Mouse (Mus musculus) forebrain, embryonic 15.5 days (tissue): ENCODE results near the gene Emc4. TPM values are rescaled to one million over a fixed set of nuclear protein-coding genes. Genes with fewer than 3 reads are reported as not detected.
A peak's percentile ranks its signal among the peaks of the same experiment; 100 is the strongest.

Source experiments
- ATAC-seq: fragments of 200-750 bp; cut with Nextera tagmentation; replicated peaks from 2 replicates; pipeline ENCODE4 v1.8.0; 2017; ENCODE audit warnings: mild to moderate bottlenecking, moderate TSS enrichment, moderate library complexity
- H3K27ac ChIP-seq: fragments of 300-500 bp; sonication (generic); replicated peaks from 2 replicates; pipeline ENCODE4 v1.5.1; 2015; ENCODE audit warnings: mild to moderate bottlenecking, inconsistent platforms
- H3K27me3 ChIP-seq: fragments of 300-500 bp; sonication (generic); 2 replicates; pipeline ENCODE4 v1.6.1; 2015; ENCODE audit warnings: inconsistent platforms
- H3K36me3 ChIP-seq: fragments of 300-500 bp; sonication (generic); 2 replicates; pipeline ENCODE4 v1.6.1; 2015; ENCODE audit warnings: mild to moderate bottlenecking, inconsistent platforms
- H3K4me1 ChIP-seq: fragments of 300-500 bp; sonication (generic); 2 replicates; pipeline ENCODE4 v1.6.1; 2015; ENCODE audit warnings: inconsistent platforms
- H3K4me2 ChIP-seq: fragments of 300-500 bp; sonication (generic); replicated peaks from 2 replicates; pipeline ENCODE4 v1.6.1; 2015; ENCODE audit warnings: mild to moderate bottlenecking, inconsistent platforms
- H3K4me3 ChIP-seq: fragments of 300-500 bp; sonication (generic); 2 replicates; pipeline ENCODE4 v1.5.1; 2015; ENCODE audit warnings: mild to moderate bottlenecking, inconsistent platforms
- H3K9ac ChIP-seq: fragments of 300-500 bp; sonication (generic); replicated peaks from 2 replicates; pipeline ENCODE4 v1.6.1; 2015; ENCODE audit warnings: mild to moderate bottlenecking, inconsistent platforms
- H3K9me3 ChIP-seq: fragments of 300-500 bp; sonication (generic); 2 replicates; pipeline ENCODE4 v1.6.1; 2016; ENCODE audit warnings: inconsistent platforms
- WGBS: fragments of 180-500 bp; shearing (Covaris S2); methylation state at CpG from one replicate; pipeline ENCODE4 v1.1.7; 2015; ENCODE audit warnings: mixed read lengths; 5-methylcytosine and 5-hydroxymethylcytosine counted together
- polyA plus RNA-seq: library from polyadenylated mRNA; unstranded; fragments of >200 nt; fragmentation: Nextera tagmentation; extraction: Ambion mirVana; gene quantifications from 2 replicates; pipeline ENCODE4 v1.2.1, GENCODE M21; 2015

Gene Emc4
- polyA plus RNA-seq, 1 experiment from 2014 or later, result 166 TPM

DNA sequence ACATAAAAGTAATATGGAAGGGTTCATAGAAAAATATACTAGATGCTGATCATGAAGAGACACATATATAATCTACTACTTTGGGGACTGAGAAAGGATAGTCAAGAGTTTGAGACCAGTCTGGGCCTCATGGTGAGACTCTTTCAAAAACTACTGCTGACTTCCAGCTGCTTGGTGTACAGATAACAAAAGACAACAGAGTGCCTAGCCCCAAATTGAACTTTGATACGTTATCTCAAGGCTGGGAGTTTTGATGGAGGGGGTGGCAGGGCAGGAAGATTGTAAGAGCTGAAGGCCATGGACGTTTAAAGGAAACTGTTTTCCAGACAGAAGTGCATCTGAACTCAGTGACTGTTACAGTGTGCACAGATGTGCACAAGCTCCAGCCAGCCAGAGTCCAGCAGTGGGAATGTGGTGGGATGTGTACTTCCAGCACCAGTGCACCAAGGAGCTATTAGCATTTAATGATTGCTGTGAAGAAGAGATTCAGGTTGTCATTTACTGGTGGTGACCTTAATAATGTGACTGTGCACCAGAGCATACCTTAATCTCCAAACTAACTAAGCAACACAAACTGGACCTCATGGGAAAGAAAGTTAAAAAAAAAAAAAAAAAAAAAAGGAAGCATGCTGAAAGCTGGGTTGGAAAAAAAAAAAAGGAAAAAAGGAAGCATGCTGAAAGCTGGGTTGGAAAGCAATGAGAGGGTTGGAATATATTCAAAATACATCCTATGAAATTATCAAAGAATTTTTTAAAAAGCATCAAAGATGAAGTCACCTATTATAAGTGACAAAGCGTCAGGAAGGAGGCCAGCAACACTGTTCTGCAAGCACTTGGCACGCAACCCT is 35.6 kb downstream of the Emc4 start:
- Histone ChIP-seq H3K27me3 (no peaks in the 10 kb centered on the region), H3K4me3 (no peak overlapping the region), H3K4me1 (no peaks in the 10 kb centered on the region), H3K4me2 (no peak overlapping the region), H3K27ac (no peak overlapping the region), H3K36me3 (peaks cover 24% of the 10 kb centered on the region), H3K9ac (no peak overlapping the region), H3K9me3 (no peaks in the 10 kb centered on the region)
- 75% methylated on average over 4 of the region's 4 CpGs for WGBS
- no peak for ATAC-seq

DNA sequence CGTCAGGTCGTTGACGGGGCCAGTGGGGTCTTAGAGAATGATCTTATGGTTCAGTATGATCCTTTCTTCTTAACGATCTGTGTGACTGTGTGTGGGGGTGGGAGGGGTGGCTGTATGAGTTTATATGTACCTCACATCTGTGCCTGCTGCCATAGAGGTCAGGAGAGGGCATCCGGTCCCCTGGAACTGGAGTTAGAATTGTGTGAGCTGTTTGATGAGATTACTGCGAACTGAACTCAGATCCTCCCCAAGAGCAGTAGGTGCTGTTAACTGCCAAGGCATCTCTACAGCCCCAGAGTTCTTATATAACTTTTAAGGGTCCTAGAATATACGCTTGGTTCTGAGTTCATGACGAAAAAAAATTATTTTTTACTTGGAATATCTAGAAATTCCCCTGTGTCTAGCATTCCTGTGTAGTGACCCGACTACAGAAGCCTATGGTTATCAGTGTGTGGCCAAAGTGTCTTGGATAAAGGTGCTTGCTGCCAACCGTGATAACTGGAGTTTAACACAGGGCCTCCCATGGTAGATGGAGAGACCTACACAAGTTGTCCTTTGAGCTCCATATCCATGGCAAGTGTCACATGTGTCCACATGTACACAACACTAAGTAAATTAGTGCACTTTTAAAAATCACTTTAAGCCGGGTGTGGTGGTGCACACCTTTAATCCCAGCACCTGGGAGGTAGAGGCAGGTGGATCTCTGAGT is 39.6 kb downstream of the Emc4 start:
- H3K9me3 ChIP-seq, result no peaks in the 10 kb centered on the region
- 0 out of 2 replicates have a peak, but pooled peaks have one; percentile 8 for ATAC-seq
- WGBS, result 86% methylated on average over 11 of the region's 11 CpGs

DNA sequence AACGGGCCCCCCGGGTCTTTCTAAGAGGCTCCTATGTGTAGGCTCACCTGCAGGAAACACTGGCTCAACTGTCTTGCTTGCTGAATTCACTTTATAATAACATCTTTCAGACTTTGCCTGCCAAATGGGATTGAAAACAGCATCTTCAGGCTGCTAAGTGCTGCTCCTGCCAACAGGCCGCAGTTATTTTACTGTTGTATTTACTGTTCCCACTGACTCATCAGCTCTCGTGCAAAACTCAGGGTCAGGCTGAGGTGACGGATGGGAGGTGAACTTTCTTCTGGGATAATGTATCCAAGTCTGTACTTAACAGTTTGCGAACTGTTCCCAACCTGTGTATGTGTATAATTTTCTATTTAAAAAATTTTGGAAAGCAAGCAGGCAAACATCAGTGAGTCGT is 48.9 kb downstream of the Emc4 start:
- no peak for ATAC-seq
- WGBS, result 83% methylated on average over 7 of the region's 7 CpGs
- no peak overlapping the region for H3K4me2 ChIP-seq

More for the DNA sequence above, 39.6 kb downstream of the Emc4 start:
- H3K9ac ChIP-seq, result no peak overlapping the region
- H3K36me3 ChIP-seq, result no peaks in the 10 kb centered on the region
- no peaks in the 10 kb centered on the region for H3K27me3 ChIP-seq
- H3K27ac ChIP-seq, result no peak overlapping the region
- H3K4me2 ChIP-seq, result no peak overlapping the region
- H3K4me3 ChIP-seq, result no peak overlapping the region
- H3K4me1 ChIP-seq, result no peaks in the 10 kb centered on the region

DNA sequence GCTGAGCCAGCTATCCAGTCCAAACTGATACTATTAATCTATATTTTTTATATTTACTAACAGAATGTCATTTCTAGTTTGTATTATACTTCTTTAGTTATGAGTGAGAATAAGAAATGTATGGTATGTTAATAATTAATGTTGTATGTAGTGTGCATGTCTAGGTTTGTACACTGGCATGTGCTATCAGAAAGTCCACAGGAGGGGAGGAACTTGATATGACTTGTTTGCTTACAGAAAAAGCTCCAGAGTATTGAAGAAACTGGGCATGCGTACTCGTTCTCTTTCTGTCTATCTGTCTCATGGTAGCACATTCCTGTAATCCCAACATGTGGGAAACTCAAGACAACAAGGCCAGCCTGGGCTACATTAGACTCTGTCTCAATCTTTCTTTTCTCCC is 49.6 kb downstream of the Emc4 start:
- 95% methylated on average over 2 of the region's 2 CpGs for WGBS
- Histone ChIP-seq H3K4me2 (no peak overlapping the region), H3K36me3 (no peaks in the 10 kb centered on the region), H3K4me1 (no peaks in the 10 kb centered on the region), H3K9me3 (no peaks in the 10 kb centered on the region), H3K27me3 (no peaks in the 10 kb centered on the region), H3K4me3 (no peak overlapping the region), H3K9ac (no peak overlapping the region), H3K27ac (no peak overlapping the region)
- no peak for ATAC-seq

More for the DNA sequence above, 48.9 kb downstream of the Emc4 start:
- Histone ChIP-seq H3K9ac (no peak overlapping the region), H3K4me1 (no peaks in the 10 kb centered on the region), H3K4me3 (no peak overlapping the region), H3K9me3 (no peaks in the 10 kb centered on the region), H3K36me3 (no peaks in the 10 kb centered on the region), H3K27ac (no peak overlapping the region), H3K27me3 (no peaks in the 10 kb centered on the region)

DNA sequence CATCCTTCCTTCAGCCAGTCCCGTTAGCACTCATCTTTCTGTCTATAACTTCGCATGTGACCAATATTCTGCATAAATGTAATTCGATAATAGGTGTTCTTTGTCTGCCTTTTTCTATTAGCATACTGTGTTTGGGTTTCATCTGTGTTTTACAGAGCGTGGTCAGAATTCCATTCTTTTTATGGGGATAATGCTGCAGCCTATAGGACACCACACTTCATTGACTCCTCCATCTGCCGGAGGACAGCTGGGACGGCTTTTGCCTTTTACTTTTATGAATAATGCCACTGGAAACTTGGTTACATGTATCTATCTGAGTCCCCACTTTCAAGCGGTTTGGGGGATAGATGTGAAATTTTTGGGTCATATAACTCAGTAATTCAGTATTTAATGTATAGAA is 52.2 kb downstream of the Emc4 start:
- WGBS, result 88% methylated on average over 7 of the region's 7 CpGs
- no peak for ATAC-seq
- Histone ChIP-seq H3K36me3 (no peaks in the 10 kb centered on the region), H3K27ac (no peak overlapping the region), H3K9ac (no peak overlapping the region), H3K9me3 (no peaks in the 10 kb centered on the region), H3K27me3 (no peaks in the 10 kb centered on the region), H3K4me2 (no peak overlapping the region), H3K4me3 (no peak overlapping the region), H3K4me1 (no peaks in the 10 kb centered on the region)

Other genes starting within 250 kb of the Emc4 start
- not detected in 2 replicates for gene Olfr1316, start 233.1 kb downstream of the Emc4 start, polyA plus RNA-seq
- 0.06 TPM in 1 of 2 replicates, not detected in the other for gene Olfr1317, start 227.7 kb downstream of the Emc4 start, polyA plus RNA-seq
- gene Olfr1318, start 213.8 kb downstream of the Emc4 start, polyA plus RNA-seq, result 0.09 TPM in 1 of 2 replicates, not detected in the other
- 13.4 and 15.2 TPM in 2 replicates for gene Lpcat4, start 128.6 kb downstream of the Emc4 start, polyA plus RNA-seq
- gene Nutm1, start 108.7 kb downstream of the Emc4 start, polyA plus RNA-seq, result 0.04 TPM in 1 of 2 replicates, not detected in the other
- 164 and 187 TPM in 2 replicates for gene Nop10, start 106.1 kb downstream of the Emc4 start, polyA plus RNA-seq
- gene Slc12a6, start 102.2 kb downstream of the Emc4 start, polyA plus RNA-seq, result 15.6 and 16.9 TPM in 2 replicates
- 0.06 TPM in 1 of 2 replicates, not detected in the other for gene Gm21985, start 101.7 kb downstream of the Emc4 start, polyA plus RNA-seq
- 42.9 and 46.7 TPM in 2 replicates for gene Katnbl1, start 11.2 kb upstream of the Emc4 start, polyA plus RNA-seq
- 14.2 and 16.2 TPM in 2 replicates for gene Emc7, start 87.0 kb upstream of the Emc4 start, polyA plus RNA-seq
- 0.56 and 0.83 TPM in 2 replicates for gene Chrm5, start 112.7 kb upstream of the Emc4 start, polyA plus RNA-seq
- gene Aven, start 124.9 kb upstream of the Emc4 start, polyA plus RNA-seq, result 3.6 and 3.7 TPM in 2 replicates